ENCODE assay signal across 10 mouse cellular contexts in the genomic region with DNA sequence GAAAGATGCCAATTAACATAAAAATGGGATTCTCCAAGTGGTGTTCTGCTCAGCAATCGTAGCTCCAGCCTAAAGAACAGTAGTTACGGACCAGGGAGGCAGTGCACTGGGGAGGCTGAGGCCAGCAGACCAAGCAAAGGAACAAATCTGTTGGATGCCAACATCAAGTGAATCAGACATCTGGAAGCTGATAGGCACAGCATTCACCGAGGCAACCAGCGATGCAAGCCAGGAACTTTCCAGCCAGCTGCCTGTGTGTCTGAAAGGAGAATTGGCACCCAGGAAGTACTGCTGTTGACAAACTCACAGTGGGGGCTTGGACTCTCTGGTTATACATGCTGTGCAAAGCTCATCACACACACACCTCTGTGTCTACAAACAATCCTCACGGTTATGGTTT.
DNase-seq lines count a peak whose midpoint lies in the region; ATAC-seq lines count a peak whose summit lies in the region.
"Had no signal": no experiment of that assay in that cellular context is flagged by ENCODE, and none has a peak within 500 bp of the region (broad histone marks: within the 10 kb centered on the region; RNA-seq: fewer than 3 reads in every experiment).

No protein-coding gene starts in this region.

- no peaks in the 10 kb centered on the region for H3K27me3 ChIP-seq in neural tube, embryonic 15.5 days (replicated peaks)
- H3K27me3 ChIP-seq: Patski had no signal

- H3K4me2 ChIP-seq in neural tube, embryonic 15.5 days: no peak overlapping the region

- intact Hi-C loops in gastrocnemius, postnatal 14 days (cut with DNase I; ENCODE audit: low total_unique reads): no loop called here
- intact Hi-C loops in gastrocnemius, postnatal 36 days (cut with DNase I): no loop called here

- ATAC-seq in neural tube, embryonic 15.5 days (ENCODE audit: low FRiP score): peak; percentile 26; the same call in 1 of the 2 replicates
- ATAC-seq: Patski had no signal

- peaks cover 18% of the 10 kb centered on the region for H3K4me1 ChIP-seq in neural tube, embryonic 15.5 days

- DNase-seq in gastrocnemius, postnatal 14 days: peak; percentile 37
- no peak for DNase-seq in gastrocnemius, postnatal 36 days
- peak; percentile 42 for DNase-seq in retina, postnatal 1 day
- DNase-seq in retina, embryonic 14.5 days (ENCODE audit: low spot score): no peak
- peak; percentile 20 for DNase-seq in gastrocnemius, postnatal 25 days
- DNase-seq in urinary bladder, adult 18-20 months (ENCODE audit: low spot score in 2 of 2): no peak

- no peak overlapping the region for H3K4me3 ChIP-seq in neural tube, embryonic 15.5 days (replicated peaks)
- H3K4me3 ChIP-seq: erythroblast, embryonic 14.5 days; myocyte had no signal

- no peak overlapping the region for H3K27ac ChIP-seq in neural tube, embryonic 15.5 days (replicated peaks)

- no peaks in the 10 kb centered on the region for H3K9me3 ChIP-seq in neural tube, embryonic 15.5 days (replicated peaks)

- no peak overlapping the region for H3K9ac ChIP-seq in neural tube, embryonic 15.5 days (replicated peaks)

- peaks cover 3% of the 10 kb centered on the region; the same call in 1 of the 2 replicates for H3K36me3 ChIP-seq in neural tube, embryonic 15.5 days

- WGBS in neural tube, embryonic 15.5 days: 36% methylated on average over 5 of the region's 5 CpGs

Comparison
In these comparisons a context has a peak if more than half of its experiments do, and no peak if none do; other contexts are left out.
1. DNase-seq: peak in gastrocnemius, postnatal 14 days (single experiment), retina, postnatal 1 day (single experiment) and gastrocnemius, postnatal 25 days (single experiment); none in gastrocnemius, postnatal 36 days (0 of 2), retina, embryonic 14.5 days (single experiment) and urinary bladder, adult 18-20 months (0 of 2).